Mouse (Mus musculus) stomach, embryonic 16.5 days (tissue): ENCODE measurements around the gene Klk1b1. TPM values are rescaled to one million over a fixed set of nuclear protein-coding genes. Genes with fewer than 3 reads are reported as not detected.
"Not testable (repeated sequence)": the region's sequence is repeated elsewhere in the genome, so short reads cannot be mapped to it uniquely, and the experiment has no call there.

Experiments used
- ATAC-seq: fragments of 200-750 bp; cut with Nextera tagmentation; 2 replicates; pipeline ENCODE4 v1.8.0; 2017; ENCODE audit warnings: moderate number of reproducible peaks, moderate TSS enrichment; ENCODE audit not compliant: insufficient read depth, low FRiP score
- H3K27ac ChIP-seq: fragments of 300-500 bp; sonication (generic); 2 replicates; pipeline ENCODE4 v1.5.1; 2014; ENCODE audit warnings: low read length
- H3K27me3 ChIP-seq: fragments of 300-500 bp; sonication (generic); 2 replicates; pipeline ENCODE4 v1.6.1; 2014; ENCODE audit warnings: low read length, control low read depth, mixed read lengths; ENCODE audit not compliant: control insufficient read depth, insufficient read depth
- H3K36me3 ChIP-seq: fragments of 300-500 bp; sonication (generic); 2 replicates; pipeline ENCODE4 v1.6.1; 2014; ENCODE audit warnings: low read length; ENCODE audit not compliant: control insufficient read depth, insufficient read depth
- H3K4me1 ChIP-seq: fragments of 300-500 bp; sonication (generic); 2 replicates; pipeline ENCODE4 v1.6.1; 2014; ENCODE audit warnings: low read length, control low read depth, mixed read lengths; ENCODE audit not compliant: control insufficient read depth, insufficient read depth
- H3K4me2 ChIP-seq: fragments of 300-500 bp; sonication (generic); 2 replicates; pipeline ENCODE4 v1.6.1; 2014; ENCODE audit warnings: low read depth, low read length, mixed read lengths
- H3K4me3 ChIP-seq: fragments of 300-500 bp; sonication (generic); replicated peaks from 2 replicates; pipeline ENCODE4 v1.5.1; 2014; ENCODE audit warnings: mild to moderate bottlenecking, low read length
- H3K9ac ChIP-seq: fragments of 300-500 bp; sonication (generic); 2 replicates; pipeline ENCODE4 v1.6.1; 2014; ENCODE audit warnings: low read length
- H3K9me3 ChIP-seq: fragments of 300-500 bp; sonication (generic); replicated peaks from 2 replicates; pipeline ENCODE4 v1.6.1; 2016; ENCODE audit warnings: low read length, control low read depth; ENCODE audit not compliant: control insufficient read depth
- WGBS: fragments of 180-500 bp; shearing (Covaris S2); extraction: QIAGEN DNeasy Blood & Tissue Kit; methylation state at CpG from one replicate; pipeline ENCODE4 v1.1.7; 2014; 5-methylcytosine and 5-hydroxymethylcytosine counted together
- polyA plus RNA-seq: library from polyadenylated mRNA; unstranded; fragments of >200 nt; fragmentation: Nextera tagmentation; extraction: Ambion mirVana; gene quantifications from 2 replicates; pipeline ENCODE4 v1.2.1, GENCODE M21; 2015

Klk1b1 gene
- polyA plus RNA-seq, 1 experiment from 2014 or later, result not detected

- no peak overlapping the region for H3K4me2 ChIP-seq
- H3K27ac ChIP-seq, result no peak overlapping the region
- 47% methylated on average over 4 of the region's 4 CpGs for WGBS
- no peak for ATAC-seq
- no peak overlapping the region for H3K9ac ChIP-seq
- no peaks in the 10 kb centered on the region for H3K9me3 ChIP-seq
- no peaks in the 10 kb centered on the region for H3K36me3 ChIP-seq
- no peaks in the 10 kb centered on the region for H3K27me3 ChIP-seq
- no peak overlapping the region for H3K4me3 ChIP-seq
- H3K4me1 ChIP-seq, result no peaks in the 10 kb centered on the region
Measured at GRCm38 (mm10) chr7:43932337-43932736, 34.2 kb upstream of the Klk1b1 start.

- 88% methylated on average over 3 of the region's 3 CpGs for WGBS
- no peaks in the 10 kb centered on the region for H3K36me3 ChIP-seq
- H3K4me2 ChIP-seq, result no peak within 1 kb of the TSS
- no peak within 1 kb of the TSS for H3K4me3 ChIP-seq
- H3K9ac ChIP-seq, result no peak within 1 kb of the TSS
- no peak within 1 kb of the TSS for H3K27ac ChIP-seq
- H3K27me3 ChIP-seq, result no peaks in the 10 kb centered on the region
- H3K9me3 ChIP-seq, result no peaks in the 10 kb centered on the region
- ATAC-seq, result no peak
- no peaks in the 10 kb centered on the region for H3K4me1 ChIP-seq
Measured at GRCm38 (mm10) chr7:43933440-43933839, 33.1 kb upstream of the Klk1b1 start, which contains the start of gene Klk15. Klk15 (plus strand) TSS chr7:43933740.

- no peak for ATAC-seq
- 56% methylated on average over 3 of the region's 3 CpGs for WGBS
Measured at GRCm38 (mm10) chr7:43934747-43935146, 31.8 kb upstream of the Klk1b1 start.

GRCm38 (mm10) chr7:43936551-43936950, 30.0 kb upstream of the Klk1b1 start:
- ATAC-seq, result no peak
- H3K9ac ChIP-seq, result no peak overlapping the region
- WGBS, result 73% methylated on average over 14 of the region's 14 CpGs
- H3K27ac ChIP-seq, result no peak overlapping the region
- H3K36me3 ChIP-seq, result no peaks in the 10 kb centered on the region
- H3K27me3 ChIP-seq, result no peaks in the 10 kb centered on the region
- H3K4me2 ChIP-seq, result no peak overlapping the region
- no peak overlapping the region for H3K4me3 ChIP-seq
- H3K4me1 ChIP-seq, result no peaks in the 10 kb centered on the region
- no peaks in the 10 kb centered on the region for H3K9me3 ChIP-seq

More at GRCm38 (mm10) chr7:43934747-43935146, 31.8 kb upstream of the Klk1b1 start:
- no peak overlapping the region for H3K9ac ChIP-seq
- no peak overlapping the region for H3K27ac ChIP-seq
- H3K36me3 ChIP-seq, result no peaks in the 10 kb centered on the region
- H3K4me2 ChIP-seq, result no peak overlapping the region
- no peaks in the 10 kb centered on the region for H3K4me1 ChIP-seq
- H3K4me3 ChIP-seq, result no peak overlapping the region
- H3K9me3 ChIP-seq, result no peaks in the 10 kb centered on the region
- H3K27me3 ChIP-seq, result no peaks in the 10 kb centered on the region

GRCm38 (mm10) chr7:43942293-43942692, 24.3 kb upstream of the Klk1b1 start:
- 0 out of 2 replicates have a peak, but pooled peaks have one; percentile 54 for ATAC-seq
- H3K9ac ChIP-seq, H3K4me3 ChIP-seq, H3K4me1 ChIP-seq, H3K4me2 ChIP-seq, H3K27me3 ChIP-seq, H3K9me3 ChIP-seq, H3K36me3 ChIP-seq, H3K27ac ChIP-seq: not testable (repeated sequence)
- WGBS, result 63% methylated on average over 3 of the region's 3 CpGs

- Histone ChIP-seq H3K36me3 (no peaks in the 10 kb centered on the region), H3K27ac (no peak overlapping the region), H3K9me3 (no peaks in the 10 kb centered on the region), H3K4me2 (no peak overlapping the region), H3K27me3 (no peaks in the 10 kb centered on the region), H3K4me1 (no peaks in the 10 kb centered on the region), H3K4me3 (no peak overlapping the region), H3K9ac (no peak overlapping the region)
- 74% methylated on average over 3 of the region's 3 CpGs for WGBS
- no peak for ATAC-seq
Measured at GRCm38 (mm10) chr7:43944727-43945264, 21.8 kb upstream of the Klk1b1 start.

- Histone ChIP-seq H3K9ac (no peak within 1 kb of the TSS), H3K27me3 (no peaks in the 10 kb centered on the region), H3K4me1 (no peaks in the 10 kb centered on the region), H3K4me2 (no peak within 1 kb of the TSS), H3K9me3 (no peaks in the 10 kb centered on the region), H3K27ac (no peak within 1 kb of the TSS), H3K36me3 (no peaks in the 10 kb centered on the region), H3K4me3 (no peak within 1 kb of the TSS)
- ATAC-seq, result no peak
- 67% methylated on average over 2 of the region's 2 CpGs for WGBS
Measured at GRCm38 (mm10) chr7:43950364-43950763, 16.2 kb upstream of the Klk1b1 start, which contains the start of gene Klk1b8. Klk1b8 (plus strand) TSS chr7:43950664.

- no peak overlapping the region for H3K4me2 ChIP-seq
- H3K36me3 ChIP-seq, result no peaks in the 10 kb centered on the region
- H3K4me1 ChIP-seq, result no peaks in the 10 kb centered on the region
- no peak overlapping the region for H3K27ac ChIP-seq
- no peaks in the 10 kb centered on the region for H3K9me3 ChIP-seq
- 61% methylated on average over 4 of the region's 4 CpGs for WGBS
- no peaks in the 10 kb centered on the region for H3K27me3 ChIP-seq
- no peak for ATAC-seq
- no peak overlapping the region; the same call in 1 of the 2 replicates for H3K9ac ChIP-seq
- no peak overlapping the region for H3K4me3 ChIP-seq
Measured at GRCm38 (mm10) chr7:43952703-43953102, 13.8 kb upstream of the Klk1b1 start.

GRCm38 (mm10) chr7:43967058-43967457, 507 bp downstream of the Klk1b1 start:
- Histone ChIP-seq H3K27ac (no peak overlapping the region), H3K4me1 (no peaks in the 10 kb centered on the region), H3K4me3 (no peak overlapping the region), H3K9ac (no peak overlapping the region), H3K36me3 (no peaks in the 10 kb centered on the region), H3K4me2 (no peak overlapping the region), H3K9me3 (no peaks in the 10 kb centered on the region), H3K27me3 (no peaks in the 10 kb centered on the region)
- WGBS, result 73% methylated on average over 3 of the region's 3 CpGs
- no peak for ATAC-seq
